Mouse (Mus musculus): ENCODE data around the gene Slc25a51. TPM values are rescaled to one million over a fixed set of nuclear protein-coding genes. Genes with fewer than 3 reads are reported as not detected.

Gene Slc25a51
- polyA plus RNA-seq, 1 experiment from 2014 or later, result 80.1 TPM

GRCm38 (mm10) chr4:45442237-45442636, 33.7 kb upstream of the Slc25a51 start:
- Histone ChIP-seq H3K27ac (no peak overlapping the region), H3K36me3 (peaks cover 43% of the 10 kb centered on the region), H3K4me3 (replicated peaks) (no peak overlapping the region), H3K27me3 (peaks cover 13% of the 10 kb centered on the region; the same call in 1 of the 2 replicates), H3K9me3 (no peaks in the 10 kb centered on the region), H3K9ac (replicated peaks) (no peak overlapping the region), H3K4me1 (replicated peaks) (peaks cover 42% of the 10 kb centered on the region), H3K4me2 (no peak overlapping the region)
- 71% methylated on average over 3 of the region's 3 CpGs for WGBS
- ATAC-seq (ENCODE audit: insufficient number of reproducible peaks, insufficient read depth, low FRiP score, low TSS enrichment, low read depth), result no peak

- no peak for ATAC-seq (ENCODE audit: insufficient number of reproducible peaks, insufficient read depth, low FRiP score, low TSS enrichment, low read depth)
- Histone ChIP-seq H3K9me3 (no peaks in the 10 kb centered on the region), H3K4me1 (replicated peaks) (peaks cover 44% of the 10 kb centered on the region), H3K27ac (no peak overlapping the region), H3K9ac (replicated peaks) (no peak overlapping the region), H3K4me2 (no peak overlapping the region), H3K36me3 (peaks cover 39% of the 10 kb centered on the region), H3K27me3 (peaks cover 13% of the 10 kb centered on the region; the same call in 1 of the 2 replicates), H3K4me3 (replicated peaks) (no peak overlapping the region)
- WGBS, result 67% methylated on average over 1 of the region's 1 CpGs
These were observed 33.2 kb upstream of the Slc25a51 start for GRCm38 (mm10) chr4:45441778-45442177.

- Histone ChIP-seq H3K27ac (peak overlapping the region; percentile 50), H3K9ac (replicated peaks) (0 out of 2 replicates have a peak overlapping the region, but pooled peaks have one; percentile 27), H3K4me1 (replicated peaks) (peaks cover 63% of the 10 kb centered on the region), H3K4me3 (replicated peaks) (no peak overlapping the region), H3K4me2 (no peak overlapping the region), H3K36me3 (peaks cover 29% of the 10 kb centered on the region), H3K27me3 (peaks cover 13% of the 10 kb centered on the region; the same call in 1 of the 2 replicates), H3K9me3 (no peaks in the 10 kb centered on the region)
- WGBS, result 14% methylated on average over 5 of the region's 5 CpGs
- no peak for ATAC-seq (ENCODE audit: insufficient number of reproducible peaks, insufficient read depth, low FRiP score, low TSS enrichment, low read depth)
These were observed 30.7 kb upstream of the Slc25a51 start for GRCm38 (mm10) chr4:45439281-45439680.

GRCm38 (mm10) chr4:45437010-45437409, 28.4 kb upstream of the Slc25a51 start:
- ATAC-seq (ENCODE audit: insufficient number of reproducible peaks, insufficient read depth, low FRiP score, low TSS enrichment, low read depth), result no peak
- peaks cover 85% of the 10 kb centered on the region for H3K4me1 ChIP-seq (replicated peaks)
- WGBS, result 26% methylated on average over 3 of the region's 3 CpGs

GRCm38 (mm10) chr4:45436383-45436913, 27.9 kb upstream of the Slc25a51 start:
- Histone ChIP-seq H3K4me1 (replicated peaks) (peaks cover 88% of the 10 kb centered on the region), H3K9ac (replicated peaks) (no peak overlapping the region), H3K27me3 (0 out of 2 replicates have a peak, but pooled peaks cover 5% of the 10 kb centered on the region), H3K4me2 (peak overlapping the region; percentile 3; the same call in 1 of the 2 replicates), H3K36me3 (peaks cover 5% of the 10 kb centered on the region; the same call in 1 of the 2 replicates), H3K27ac (peak overlapping the region; percentile 72), H3K4me3 (replicated peaks) (no peak overlapping the region), H3K9me3 (no peaks in the 10 kb centered on the region)
- ATAC-seq (ENCODE audit: insufficient number of reproducible peaks, insufficient read depth, low FRiP score, low TSS enrichment, low read depth), result no peak
- WGBS, result 56% methylated on average over 7 of the region's 7 CpGs

More at GRCm38 (mm10) chr4:45437010-45437409, 28.4 kb upstream of the Slc25a51 start:
- Histone ChIP-seq H3K9ac (replicated peaks) (no peak overlapping the region), H3K27ac (peak overlapping the region; percentile 72), H3K27me3 (peaks cover 5% of the 10 kb centered on the region; the same call in 1 of the 2 replicates), H3K4me3 (replicated peaks) (no peak overlapping the region), H3K36me3 (peaks cover 11% of the 10 kb centered on the region; the same call in 1 of the 2 replicates), H3K4me2 (no peak overlapping the region), H3K9me3 (no peaks in the 10 kb centered on the region)

GRCm38 (mm10) chr4:45435899-45436298, 27.3 kb upstream of the Slc25a51 start:
- 54% methylated on average over 2 of the region's 2 CpGs for WGBS
- Histone ChIP-seq H3K4me2 (peak overlapping the region; percentile 17; the same call in 1 of the 2 replicates), H3K36me3 (peaks cover 3% of the 10 kb centered on the region; the same call in 1 of the 2 replicates), H3K27ac (peak overlapping the region; percentile 72), H3K4me1 (replicated peaks) (peaks cover 88% of the 10 kb centered on the region), H3K4me3 (replicated peaks) (no peak overlapping the region), H3K9me3 (no peaks in the 10 kb centered on the region), H3K9ac (replicated peaks) (0 out of 2 replicates have a peak overlapping the region, but pooled peaks have one; percentile 0), H3K27me3 (no peaks in the 10 kb centered on the region)
- no peak for ATAC-seq (ENCODE audit: insufficient number of reproducible peaks, insufficient read depth, low FRiP score, low TSS enrichment, low read depth)

- no peaks in the 10 kb centered on the region for H3K27me3 ChIP-seq
- H3K4me1 ChIP-seq (replicated peaks), result peaks cover 79% of the 10 kb centered on the region
- H3K36me3 ChIP-seq, result no peaks in the 10 kb centered on the region
- no peak overlapping the region for H3K4me3 ChIP-seq (replicated peaks)
- no peaks in the 10 kb centered on the region for H3K9me3 ChIP-seq
- H3K27ac ChIP-seq, result peak overlapping the region; percentile 57
- H3K9ac ChIP-seq (replicated peaks), result no peak overlapping the region; the same call in 1 of the 2 replicates
- no peak overlapping the region for H3K4me2 ChIP-seq
- ATAC-seq (ENCODE audit: insufficient number of reproducible peaks, insufficient read depth, low FRiP score, low TSS enrichment, low read depth), result no peak
- 58% methylated on average over 4 of the region's 4 CpGs for WGBS
These were observed 26.1 kb upstream of the Slc25a51 start for GRCm38 (mm10) chr4:45434681-45435080.

- ATAC-seq (ENCODE audit: insufficient number of reproducible peaks, insufficient read depth, low FRiP score, low TSS enrichment, low read depth), result no peak
- Histone ChIP-seq H3K9me3 (no peaks in the 10 kb centered on the region), H3K36me3 (no peaks in the 10 kb centered on the region), H3K27me3 (no peaks in the 10 kb centered on the region; the same call in 1 of the 2 replicates), H3K27ac (peak overlapping the region; percentile 57), H3K4me1 (replicated peaks) (peaks cover 73% of the 10 kb centered on the region), H3K4me3 (replicated peaks) (no peak overlapping the region), H3K9ac (replicated peaks) (no peak overlapping the region), H3K4me2 (no peak overlapping the region)
- WGBS, result 73% methylated on average over 12 of the region's 12 CpGs
These were observed 25.5 kb upstream of the Slc25a51 start for GRCm38 (mm10) chr4:45434071-45434470.

GRCm38 (mm10) chr4:45431806-45432205, 23.2 kb upstream of the Slc25a51 start:
- Histone ChIP-seq H3K4me3 (replicated peaks) (no peak overlapping the region), H3K9me3 (no peaks in the 10 kb centered on the region), H3K27me3 (peaks cover 4% of the 10 kb centered on the region; the same call in 1 of the 2 replicates), H3K4me1 (replicated peaks) (peaks cover 60% of the 10 kb centered on the region), H3K36me3 (no peaks in the 10 kb centered on the region), H3K27ac (no peak overlapping the region), H3K9ac (replicated peaks) (no peak overlapping the region), H3K4me2 (no peak overlapping the region)
- no peak for ATAC-seq (ENCODE audit: insufficient number of reproducible peaks, insufficient read depth, low FRiP score, low TSS enrichment, low read depth)
- WGBS, result 69% methylated on average over 3 of the region's 3 CpGs

GRCm38 (mm10) chr4:45431316-45431715, 22.8 kb upstream of the Slc25a51 start:
- no peak for ATAC-seq (ENCODE audit: insufficient number of reproducible peaks, insufficient read depth, low FRiP score, low TSS enrichment, low read depth)
- Histone ChIP-seq H3K9me3 (no peaks in the 10 kb centered on the region), H3K9ac (replicated peaks) (no peak overlapping the region), H3K4me3 (replicated peaks) (no peak overlapping the region), H3K4me1 (replicated peaks) (peaks cover 57% of the 10 kb centered on the region), H3K27ac (no peak overlapping the region), H3K27me3 (peaks cover 4% of the 10 kb centered on the region; the same call in 1 of the 2 replicates), H3K4me2 (no peak overlapping the region), H3K36me3 (no peaks in the 10 kb centered on the region)
- WGBS, result 82% methylated on average over 3 of the region's 3 CpGs

- H3K9ac ChIP-seq (replicated peaks), result no peak overlapping the region
- H3K9me3 ChIP-seq, result no peaks in the 10 kb centered on the region
- H3K27ac ChIP-seq, result no peak overlapping the region
- no peak overlapping the region for H3K4me3 ChIP-seq (replicated peaks)
- H3K4me1 ChIP-seq (replicated peaks), result peaks cover 39% of the 10 kb centered on the region
- no peak overlapping the region for H3K4me2 ChIP-seq
- peaks cover 4% of the 10 kb centered on the region; the same call in 1 of the 2 replicates for H3K27me3 ChIP-seq
- no peaks in the 10 kb centered on the region for H3K36me3 ChIP-seq
- ATAC-seq (ENCODE audit: insufficient number of reproducible peaks, insufficient read depth, low FRiP score, low TSS enrichment, low read depth), result no peak
- 87% methylated on average over 7 of the region's 7 CpGs for WGBS
These were observed 20.9 kb upstream of the Slc25a51 start for GRCm38 (mm10) chr4:45429451-45429850.
